Mouse (Mus musculus): ENCODE results near the gene Siglecf. TPM values are rescaled to one million over a fixed set of nuclear protein-coding genes. Genes with fewer than 3 reads are reported as not detected.
A peak's percentile ranks its signal among the peaks of the same experiment; 100 is the strongest.
"Not testable (repeated sequence)": the region's sequence is repeated elsewhere in the genome, so short reads cannot be mapped to it uniquely, and the experiment has no call there.

Gene Siglecf
- under 1 TPM; 0.16 to 0.26 TPM for total RNA-seq (2021)

DNA sequence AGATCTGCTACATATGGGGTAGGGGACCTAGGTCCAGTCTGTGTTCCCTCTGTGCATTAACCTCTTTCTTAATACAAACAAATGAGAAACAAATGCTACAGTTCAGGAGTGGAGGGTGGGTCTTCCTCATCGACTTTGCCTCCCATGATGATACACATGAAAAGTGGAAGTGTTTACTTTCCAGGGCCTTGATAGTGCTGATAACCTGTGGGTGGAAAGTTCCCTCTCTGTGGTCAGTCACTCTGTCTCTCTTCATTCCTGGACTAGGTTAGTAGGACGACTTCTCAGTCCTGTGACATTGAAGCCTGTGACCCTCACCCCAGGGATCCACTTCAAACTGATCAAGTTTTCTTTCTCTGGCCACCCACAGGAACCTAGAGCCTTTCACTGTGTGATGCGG is at the start of gene Siglecf:
Gene Siglecf, plus strand, starts transcription at position 188 of the 400 bp plus-strand sequence.
- intact Hi-C loops (cut with DNase I): no loop called here
- DNase-seq: no peak

- intact Hi-C loops (cut with DNase I): no loop called here
- DNase-seq: no peak
Observed at GRCm38 (mm10) chr7:43305235-43305634, 45.9 kb upstream of the Siglecf start.

DNA sequence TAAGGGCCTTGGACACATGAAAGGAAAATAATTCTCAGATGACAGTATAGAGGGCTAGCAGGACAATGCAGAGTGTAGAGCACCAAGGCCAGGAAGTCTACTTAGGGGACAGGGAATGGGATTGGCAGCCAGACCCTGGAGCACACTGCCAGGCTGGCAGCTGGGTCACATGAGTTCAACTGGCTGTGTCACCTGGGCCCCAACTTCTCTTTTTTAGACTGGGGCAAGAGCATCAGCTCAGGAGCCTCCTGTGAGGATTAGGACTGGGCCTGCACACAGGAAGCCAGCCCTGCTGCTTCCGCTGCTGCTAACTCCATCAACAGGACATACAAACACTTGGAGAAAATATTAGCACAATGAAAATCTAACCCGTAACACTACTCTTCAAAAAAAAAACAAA is 42.1 kb upstream of the Siglecf start:
- intact Hi-C loops (cut with DNase I): no loop called here
- no peak for DNase-seq

GRCm38 (mm10) chr7:43311632-43312031 is 39.5 kb upstream of the Siglecf start:
- DNase-seq: no peak
- intact Hi-C loops (cut with DNase I): no loop called here

- intact Hi-C loops (cut with DNase I): no loop called here
- no peak for DNase-seq
Observed at GRCm38 (mm10) chr7:43312386-43313012, 38.6 kb upstream of the Siglecf start.

GRCm38 (mm10) chr7:43313013-43313428 is 38.1 kb upstream of the Siglecf start, which contains the start of gene Zfp715:
Zfp715 (minus strand) TSS chr7:43313294.
- DNase-seq: peak; percentile 92
- intact Hi-C loops (cut with DNase I): no loop called here

DNA sequence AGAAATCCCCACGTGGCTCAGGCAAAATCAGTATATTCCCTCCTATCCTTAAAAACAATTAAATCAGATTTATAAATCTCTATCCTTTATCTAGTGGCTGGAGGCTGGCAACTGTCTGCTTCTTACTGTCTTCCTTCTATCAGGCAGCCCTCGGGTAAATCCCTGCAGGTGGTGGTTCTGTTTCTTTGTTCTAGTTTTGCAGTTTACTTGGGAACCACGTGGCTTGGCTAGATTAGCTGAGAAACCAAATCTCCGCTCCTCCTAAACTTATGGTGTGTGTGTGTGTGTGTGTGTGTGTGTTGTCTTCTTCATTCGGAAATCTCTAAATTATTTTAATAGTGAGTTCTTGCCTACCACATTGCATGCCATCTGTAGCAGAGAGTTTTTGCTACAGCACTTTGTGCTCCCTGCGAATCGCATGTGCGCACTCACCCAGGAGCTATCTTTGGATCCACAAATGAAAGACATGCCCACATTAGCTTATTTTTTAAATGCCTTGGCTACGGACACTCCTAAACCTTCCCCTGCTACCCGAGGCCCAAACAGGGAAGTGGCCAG is 24.8 kb upstream of the Siglecf start:
- DNase-seq: no peak
- intact Hi-C loops (cut with DNase I): no loop called here

DNA sequence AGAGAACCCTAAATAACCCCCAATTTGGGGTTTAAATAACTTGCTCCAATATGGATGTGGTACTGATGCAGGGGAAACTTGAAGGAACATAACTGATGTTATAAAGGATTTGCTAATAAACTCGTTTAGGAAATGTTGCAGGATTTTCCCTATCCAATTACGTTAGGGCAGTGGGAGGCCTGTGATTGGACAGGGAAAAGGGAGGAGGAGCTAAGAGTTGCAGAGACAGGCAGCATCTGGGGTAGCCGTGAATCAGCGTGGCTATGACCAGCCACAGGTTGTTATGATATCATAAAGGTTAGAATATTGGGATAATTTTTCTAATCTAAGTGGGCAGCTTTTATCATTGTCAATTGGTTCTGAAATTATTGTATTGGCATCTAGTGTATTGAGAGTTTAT is 23.0 kb upstream of the Siglecf start:
- intact Hi-C loops (cut with DNase I): no loop called here
- DNase-seq: no peak

DNA sequence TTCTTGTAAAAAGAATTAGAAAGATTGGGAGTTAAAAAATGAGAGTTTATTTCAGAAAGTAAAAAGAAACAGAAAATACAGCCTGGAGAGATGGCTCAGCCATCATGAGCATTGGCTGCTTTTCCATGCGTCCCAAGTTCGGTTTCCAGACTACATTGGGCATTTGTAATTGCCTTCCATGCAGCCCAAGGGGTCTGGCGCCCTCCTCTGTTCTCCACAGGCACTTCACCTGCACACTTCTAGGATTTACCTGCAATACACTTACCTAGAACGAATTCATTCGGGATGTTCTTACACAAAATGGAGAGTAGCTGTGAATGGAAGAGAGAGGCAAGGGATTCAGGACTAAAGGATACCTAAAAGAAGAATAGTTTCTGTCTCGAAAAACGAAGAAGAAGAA is 17.9 kb upstream of the Siglecf start:
- intact Hi-C loops (cut with DNase I): no loop called here
- peak; percentile 24 for DNase-seq

DNA sequence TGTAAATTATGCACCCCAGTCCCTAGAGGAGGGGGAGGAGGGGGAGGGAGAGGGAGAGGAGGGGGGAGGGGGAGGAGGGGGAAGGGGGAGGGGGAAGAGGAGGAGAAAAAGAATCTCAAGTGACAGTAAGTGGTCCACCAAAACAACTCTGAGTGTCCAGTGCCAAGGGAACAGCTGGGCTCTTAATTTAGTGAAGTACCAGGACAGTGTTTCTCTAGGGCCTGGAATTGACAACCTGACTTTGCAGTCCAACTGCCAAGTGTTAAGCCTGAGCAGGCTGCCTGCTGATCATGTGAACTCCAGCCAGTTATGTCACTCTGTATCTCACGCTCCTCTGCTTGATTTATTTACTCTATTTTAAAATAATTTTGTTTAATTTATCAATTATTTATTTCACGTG is 17.2 kb upstream of the Siglecf start:
- intact Hi-C loops (cut with DNase I): no loop called here
- peak; percentile 29 for DNase-seq

DNA sequence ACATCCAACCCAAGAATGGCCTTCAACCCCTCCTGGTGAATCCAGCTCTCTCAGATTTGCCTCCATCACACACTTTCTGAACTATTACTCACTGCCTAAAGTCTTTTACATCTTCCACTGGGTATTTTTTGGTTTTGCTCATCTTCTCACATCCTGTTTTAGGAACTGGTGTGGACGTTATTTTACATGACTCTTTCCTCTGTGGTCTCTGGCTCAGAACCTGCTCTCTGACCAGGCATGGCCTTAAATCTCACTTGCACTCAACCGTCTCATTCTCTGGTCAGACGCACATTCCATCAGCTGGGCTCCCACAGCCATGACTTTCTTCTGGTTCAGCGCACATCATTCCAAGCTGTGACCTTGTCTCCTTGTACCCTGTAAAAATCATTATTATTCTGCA is 10.4 kb upstream of the Siglecf start:
- DNase-seq: no peak
- intact Hi-C loops (cut with DNase I): no loop called here

GRCm38 (mm10) chr7:43343191-43343590 is 8.0 kb upstream of the Siglecf start:
- DNase-seq: no peak
- intact Hi-C loops (cut with DNase I): no loop called here

DNA sequence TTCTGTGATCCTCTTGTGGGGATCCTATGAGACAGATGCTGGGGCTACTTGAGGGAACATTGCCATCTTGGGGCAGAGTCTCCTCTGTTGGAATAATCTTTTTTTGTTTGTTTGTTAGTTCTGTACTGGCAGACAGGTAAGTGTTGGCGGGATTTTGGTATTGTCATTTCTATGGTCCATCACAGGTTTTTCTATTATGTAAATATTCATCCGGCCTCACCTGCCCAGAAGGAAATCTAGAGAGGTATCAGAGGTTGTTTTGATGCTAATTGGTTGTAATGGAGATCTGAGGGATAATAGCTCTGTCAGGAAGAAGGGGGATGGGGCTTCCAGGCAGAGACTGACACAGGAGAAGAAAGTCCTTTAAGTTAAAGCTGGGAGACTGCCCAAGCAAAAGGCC is 7.1 kb upstream of the Siglecf start:
- intact Hi-C loops (cut with DNase I): no loop called here
- DNase-seq: no peak

- no peak for DNase-seq
- intact Hi-C loops (cut with DNase I): no loop called here
Observed at GRCm38 (mm10) chr7:43344491-43344890, 6.7 kb upstream of the Siglecf start.

DNA sequence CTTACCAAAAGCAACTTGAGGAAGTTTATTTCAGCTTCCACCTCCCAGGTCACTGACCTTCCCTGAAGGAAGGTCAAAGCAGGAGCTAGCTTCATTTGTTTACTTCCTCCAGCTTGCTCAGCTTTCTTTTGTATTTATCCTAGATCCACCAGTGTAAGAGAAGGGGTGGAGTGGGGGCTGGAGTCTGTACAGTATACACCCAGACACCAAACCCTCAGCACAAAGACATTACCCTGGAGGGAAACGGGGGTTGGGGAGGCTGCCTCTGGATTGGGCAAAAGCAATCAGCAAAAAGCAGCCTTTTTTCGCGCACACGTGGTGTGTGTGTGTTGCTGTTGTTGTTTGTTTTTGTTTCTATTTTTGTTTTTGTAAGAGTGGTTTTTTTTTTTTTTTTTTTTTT is 5.0 kb upstream of the Siglecf start:
- intact Hi-C loops (cut with DNase I): no loop called here
- no peak for DNase-seq

GRCm38 (mm10) chr7:43346571-43346970 is 4.6 kb upstream of the Siglecf start:
- DNase-seq: no peak
- intact Hi-C loops (cut with DNase I): no loop called here

GRCm38 (mm10) chr7:43349623-43350022 is 1.5 kb upstream of the Siglecf start:
- intact Hi-C loops (cut with DNase I): not testable (repeated sequence)

GRCm38 (mm10) chr7:43353118-43353517 is 2.0 kb downstream of the Siglecf start:
- DNase-seq: no peak
- intact Hi-C loops (cut with DNase I): no loop called here

More at GRCm38 (mm10) chr7:43349623-43350022, 1.5 kb upstream of the Siglecf start:
- not testable (repeated sequence) for DNase-seq

- DNase-seq: no peak
- intact Hi-C loops (cut with DNase I): no loop called here
Observed at GRCm38 (mm10) chr7:43353758-43354157, 2.6 kb downstream of the Siglecf start.

GRCm38 (mm10) chr7:43354893-43355835 is 4.0 kb downstream of the Siglecf start:
- peak; percentile 2 for DNase-seq
- intact Hi-C loops (cut with DNase I): no loop called here

DNA sequence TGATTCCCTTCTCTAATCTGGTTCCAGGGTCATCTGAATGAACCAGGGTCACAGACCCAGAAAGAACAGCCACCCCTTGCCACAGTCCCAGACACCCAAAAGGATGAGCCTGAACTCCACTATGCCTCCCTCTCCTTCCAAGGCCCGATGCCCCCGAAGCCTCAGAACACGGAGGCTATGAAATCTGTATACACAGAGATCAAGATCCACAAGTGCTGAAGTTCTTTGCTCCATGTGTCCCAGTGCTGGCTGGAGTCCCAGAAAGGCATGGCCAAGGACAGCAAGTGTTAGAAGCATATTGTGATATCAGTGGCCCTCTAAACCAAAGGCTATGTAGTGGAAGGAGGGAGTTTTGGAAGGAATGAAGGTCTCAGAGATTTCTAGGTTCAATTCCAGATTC is 7.4 kb downstream of the Siglecf start:
- intact Hi-C loops (cut with DNase I): no loop called here

DNA sequence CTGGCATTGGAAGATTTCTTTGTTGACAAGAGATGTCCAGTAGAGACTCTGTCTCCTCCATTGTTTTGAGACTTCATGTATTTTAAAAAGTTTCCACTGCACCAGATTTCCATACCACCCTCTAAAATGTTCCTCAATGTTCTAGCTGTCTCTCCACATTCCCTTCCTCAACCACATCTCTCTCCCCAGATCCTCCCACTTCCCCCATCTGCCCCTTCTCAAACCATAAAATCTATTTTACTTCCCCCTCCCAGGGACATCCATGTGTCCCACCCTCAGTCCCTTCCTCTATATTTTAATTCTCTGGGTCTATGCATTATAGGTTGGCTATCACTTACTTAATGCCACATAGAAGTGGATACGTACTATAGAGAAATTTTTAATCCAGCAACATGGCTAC is 10.3 kb downstream of the Siglecf start:
- DNase-seq: no peak
- intact Hi-C loops (cut with DNase I): no loop called here

More for the DNA sequence above, 7.4 kb downstream of the Siglecf start:
- no peak for DNase-seq
